Mouse (Mus musculus): ENCODE results near the gene Foxc2.

Foxc2 gene

GRCm38 (mm10) chr8:121148573-121149083 lies 32.7 kb downstream of the Foxc2 start:
- DNase-seq (ENCODE audit: low spot score), result no peak

- DNase-seq (ENCODE audit: low spot score), result peak; percentile 80
These were observed 36.4 kb downstream of the Foxc2 start for GRCm38 (mm10) chr8:121152394-121152793.

GRCm38 (mm10) chr8:121156990-121157491 lies 41.1 kb downstream of the Foxc2 start:
- no peak for DNase-seq (ENCODE audit: low spot score)

GRCm38 (mm10) chr8:121158812-121159211 lies 42.8 kb downstream of the Foxc2 start:
- no peak for DNase-seq (ENCODE audit: low spot score)

GRCm38 (mm10) chr8:121161437-121161836 lies 45.5 kb downstream of the Foxc2 start:
- no peak for DNase-seq (ENCODE audit: low spot score)

GRCm38 (mm10) chr8:121162413-121162812 lies 46.4 kb downstream of the Foxc2 start:
- DNase-seq (ENCODE audit: low spot score), result no peak

GRCm38 (mm10) chr8:121162906-121163695 lies 47.1 kb downstream of the Foxc2 start:
- DNase-seq (ENCODE audit: low spot score), result no peak

- DNase-seq (ENCODE audit: low spot score), result peak; percentile 72
These were observed 48.1 kb downstream of the Foxc2 start for GRCm38 (mm10) chr8:121164017-121164469.

GRCm38 (mm10) chr8:121168033-121168432 lies 52.1 kb downstream of the Foxc2 start:
- no peak for DNase-seq (ENCODE audit: low spot score)
